Mouse (Mus musculus) neural tube, embryonic 13.5 days (tissue): Measurements from ENCODE around the gene Crispld2. TPM values are rescaled to one million over a fixed set of nuclear protein-coding genes. Genes with fewer than 3 reads are reported as not detected.

Experiments
- ATAC-seq: fragments of 200-750 bp; cut with Nextera tagmentation; 2 replicates; pipeline ENCODE4 v1.8.0; 2017; ENCODE audit warnings: low read depth, mild to moderate bottlenecking, moderate TSS enrichment, moderate library complexity
- H3K27ac ChIP-seq: fragments of 300-500 bp; sonication (generic); replicated peaks from 2 replicates; pipeline ENCODE4 v1.5.1; 2015; ENCODE audit warnings: moderate library complexity, mild to moderate bottlenecking, inconsistent platforms
- H3K27me3 ChIP-seq: fragments of 300-500 bp; sonication (generic); 2 replicates; pipeline ENCODE4 v1.6.1; 2015; ENCODE audit warnings: mild to moderate bottlenecking, inconsistent platforms
- H3K36me3 ChIP-seq: fragments of 300-500 bp; sonication (generic); 2 replicates; pipeline ENCODE4 v1.6.1; 2015; ENCODE audit warnings: mild to moderate bottlenecking, inconsistent platforms
- H3K4me1 ChIP-seq: fragments of 300-500 bp; sonication (generic); replicated peaks from 2 replicates; pipeline ENCODE4 v1.6.1; 2015; ENCODE audit warnings: inconsistent platforms
- H3K4me2 ChIP-seq: fragments of 300-500 bp; sonication (generic); 2 replicates; pipeline ENCODE4 v1.6.1; 2015; ENCODE audit warnings: inconsistent platforms, mild to moderate bottlenecking, moderate library complexity
- H3K4me3 ChIP-seq: fragments of 300-500 bp; sonication (generic); 2 replicates; pipeline ENCODE4 v1.5.1; 2015; ENCODE audit warnings: mild to moderate bottlenecking, inconsistent platforms
- H3K9ac ChIP-seq: fragments of 300-500 bp; sonication (generic); 2 replicates; pipeline ENCODE4 v1.6.1; 2015; ENCODE audit warnings: moderate library complexity, mild to moderate bottlenecking, inconsistent platforms
- H3K9me3 ChIP-seq: fragments of 300-500 bp; sonication (generic); 2 replicates; pipeline ENCODE4 v1.6.1; 2016; ENCODE audit warnings: inconsistent platforms
- WGBS: fragments of 180-500 bp; shearing (Covaris S2); methylation state at CpG from one replicate; pipeline ENCODE4 v1.1.7; 2015; 5-methylcytosine and 5-hydroxymethylcytosine counted together
- polyA plus RNA-seq: library from polyadenylated mRNA; unstranded; fragments of >200 nt; fragmentation: Nextera tagmentation; extraction: Ambion mirVana; gene quantifications from 2 replicates; pipeline ENCODE4 v1.2.1, GENCODE M21; 2015

Crispld2 gene
- polyA plus RNA-seq, 1 experiment from 2014 or later, result 4.3 TPM

DNA sequence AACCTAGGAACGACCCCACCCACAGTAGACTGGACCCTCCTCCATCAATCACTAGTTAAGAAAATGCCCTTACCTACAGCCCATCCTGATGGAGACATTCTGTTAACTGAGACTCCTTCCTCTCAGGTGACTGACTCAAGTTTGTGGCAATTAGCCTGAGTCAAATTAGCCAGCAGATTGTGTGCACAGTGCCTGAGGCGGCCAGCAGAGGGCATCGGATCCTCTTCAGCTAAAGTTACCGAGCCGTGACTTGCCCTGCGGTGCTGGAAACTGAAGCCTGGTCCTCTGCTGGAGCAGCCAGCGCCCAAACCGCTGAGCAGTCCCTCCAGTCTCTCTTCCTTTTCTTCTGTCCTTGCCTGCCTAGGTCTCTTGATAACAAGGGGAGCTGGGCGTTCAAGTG is 24.8 kb upstream of the Crispld2 start:
- Histone ChIP-seq H3K4me1 (0 out of 2 replicates have a peak, but pooled peaks cover 2% of the 10 kb centered on the region), H3K27me3 (no peaks in the 10 kb centered on the region), H3K36me3 (no peaks in the 10 kb centered on the region), H3K9me3 (no peaks in the 10 kb centered on the region), H3K4me2 (no peak overlapping the region), H3K27ac (no peak overlapping the region), H3K4me3 (no peak overlapping the region), H3K9ac (no peak overlapping the region)
- 86% methylated on average over 9 of the region's 9 CpGs for WGBS
- no peak for ATAC-seq

DNA sequence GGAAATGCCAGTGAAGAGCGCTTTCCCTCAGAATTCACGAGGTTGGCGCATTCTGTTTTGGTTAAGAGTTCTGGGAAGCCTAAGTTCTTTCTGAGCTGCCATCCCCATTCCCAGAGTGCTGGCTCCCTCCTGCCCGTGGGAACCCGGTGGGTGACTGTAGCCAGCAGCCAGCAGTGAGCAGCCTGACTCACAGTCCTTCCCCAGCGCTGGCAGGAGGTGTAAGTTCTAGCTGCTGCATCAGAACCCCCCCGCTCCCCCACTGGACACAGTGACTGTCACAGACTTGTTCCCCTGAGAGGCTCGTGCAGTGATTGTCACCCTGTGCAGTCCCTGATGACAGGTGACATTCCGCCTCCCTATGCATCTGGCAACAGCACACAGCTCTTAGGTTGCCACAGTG is 22.1 kb upstream of the Crispld2 start:
- no peaks in the 10 kb centered on the region for H3K27me3 ChIP-seq
- H3K36me3 ChIP-seq, result no peaks in the 10 kb centered on the region
- 83% methylated on average over 9 of the region's 9 CpGs for WGBS
- H3K4me1 ChIP-seq, result 0 out of 2 replicates have a peak, but pooled peaks cover 3% of the 10 kb centered on the region
- no peaks in the 10 kb centered on the region for H3K9me3 ChIP-seq
- H3K27ac ChIP-seq, result no peak overlapping the region
- H3K4me2 ChIP-seq, result no peak overlapping the region
- no peak for ATAC-seq
- no peak overlapping the region for H3K4me3 ChIP-seq
- no peak overlapping the region for H3K9ac ChIP-seq

- no peaks in the 10 kb centered on the region for H3K36me3 ChIP-seq
- H3K27ac ChIP-seq, result no peak overlapping the region
- H3K9me3 ChIP-seq, result no peaks in the 10 kb centered on the region
- ATAC-seq, result no peak
- H3K4me3 ChIP-seq, result no peak overlapping the region
- no peak overlapping the region for H3K4me2 ChIP-seq
- 76% methylated on average over 12 of the region's 12 CpGs for WGBS
- H3K4me1 ChIP-seq, result 0 out of 2 replicates have a peak, but pooled peaks cover 3% of the 10 kb centered on the region
- H3K9ac ChIP-seq, result no peak overlapping the region
- H3K27me3 ChIP-seq, result no peaks in the 10 kb centered on the region
Observed at GRCm38 (mm10) chr8:119972558-119972957, 19.7 kb upstream of the Crispld2 start.

DNA sequence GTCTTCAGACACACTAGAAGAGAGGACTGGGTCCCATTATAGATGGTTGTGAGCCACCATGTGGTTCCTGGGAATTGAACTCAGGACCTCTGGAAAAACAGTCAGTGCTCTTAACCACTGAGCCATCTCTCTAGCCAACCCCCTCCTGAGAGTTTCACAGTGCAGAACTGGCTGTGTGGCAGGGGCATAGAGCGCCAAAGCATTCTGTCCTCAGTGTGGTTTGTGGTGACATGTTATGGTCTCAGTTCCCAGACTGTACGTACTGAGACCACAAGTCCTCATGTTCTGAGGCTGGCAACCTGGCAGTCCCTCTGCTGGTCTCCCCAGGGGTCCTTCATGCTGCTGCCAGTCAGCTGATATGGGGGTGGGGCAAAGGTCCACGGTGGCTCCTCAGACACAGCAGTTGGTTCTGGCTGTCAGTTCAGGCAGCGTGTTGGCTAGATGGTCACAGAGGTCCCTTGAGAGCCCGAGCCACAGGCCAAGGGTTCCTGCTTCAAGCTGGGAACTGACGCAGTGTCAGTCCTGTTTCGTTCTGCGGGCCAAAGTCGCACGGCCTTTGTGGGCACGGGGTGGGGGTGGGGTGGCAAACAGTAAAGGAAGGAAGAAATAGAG is 13.4 kb upstream of the Crispld2 start:
- no peak for ATAC-seq
- Histone ChIP-seq H3K4me3 (no peak overlapping the region), H3K27me3 (no peaks in the 10 kb centered on the region), H3K27ac (no peak overlapping the region), H3K36me3 (no peaks in the 10 kb centered on the region), H3K9me3 (no peaks in the 10 kb centered on the region), H3K4me2 (no peak overlapping the region), H3K4me1 (no peaks in the 10 kb centered on the region), H3K9ac (no peak overlapping the region)
- WGBS, result 66% methylated on average over 11 of the region's 11 CpGs

DNA sequence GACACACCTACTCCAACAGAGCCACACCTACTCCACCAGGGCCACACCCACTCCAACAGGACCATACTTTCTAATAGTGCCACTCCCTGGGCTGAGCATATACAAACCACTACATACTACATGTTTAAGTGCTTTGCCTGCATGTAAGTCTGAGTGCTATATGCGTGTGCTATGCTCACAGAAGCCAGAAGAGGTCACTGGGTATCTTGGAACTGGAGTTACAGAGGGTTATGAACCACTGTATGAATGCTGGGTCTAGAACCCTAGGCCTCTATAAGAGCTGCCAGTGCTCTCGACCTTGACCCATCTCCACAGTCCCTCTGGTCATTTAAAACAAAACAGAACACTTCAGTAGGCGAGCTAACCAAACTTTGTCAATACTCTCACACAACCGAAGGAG is 11.0 kb upstream of the Crispld2 start:
- H3K36me3 ChIP-seq, result no peaks in the 10 kb centered on the region
- H3K4me3 ChIP-seq, result no peak overlapping the region
- ATAC-seq, result no peak
- 66% methylated on average over 4 of the region's 4 CpGs for WGBS
- no peak overlapping the region for H3K27ac ChIP-seq
- H3K9ac ChIP-seq, result no peak overlapping the region
- no peaks in the 10 kb centered on the region for H3K4me1 ChIP-seq
- no peak overlapping the region for H3K4me2 ChIP-seq
- H3K9me3 ChIP-seq, result no peaks in the 10 kb centered on the region
- no peaks in the 10 kb centered on the region for H3K27me3 ChIP-seq

- Histone ChIP-seq H3K36me3 (no peaks in the 10 kb centered on the region), H3K4me2 (no peak overlapping the region), H3K9me3 (no peaks in the 10 kb centered on the region), H3K9ac (no peak overlapping the region), H3K4me3 (no peak overlapping the region), H3K4me1 (no peaks in the 10 kb centered on the region), H3K27me3 (no peaks in the 10 kb centered on the region), H3K27ac (no peak overlapping the region)
- ATAC-seq, result no peak
Observed at GRCm38 (mm10) chr8:119984085-119984484, 8.2 kb upstream of the Crispld2 start.

DNA sequence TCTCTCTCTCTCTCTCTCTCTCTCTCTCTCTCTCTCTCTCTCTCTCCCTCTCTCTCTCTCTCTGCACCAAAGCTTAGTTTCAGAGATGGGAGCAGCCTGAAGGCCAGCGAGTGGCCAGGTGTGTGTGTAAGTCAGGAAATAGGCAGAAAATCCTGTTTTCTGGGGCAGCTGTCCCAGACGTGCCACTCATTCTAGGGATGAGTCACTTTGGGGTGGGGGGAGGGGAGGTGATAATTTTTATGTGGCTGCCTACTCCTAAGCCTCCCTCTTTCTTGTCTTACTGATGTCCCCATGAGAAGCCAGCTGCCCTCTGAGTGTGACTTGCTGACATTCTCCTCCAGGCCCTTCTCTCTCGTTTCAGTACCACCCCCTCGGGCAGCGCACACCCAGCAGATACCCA is 6.1 kb upstream of the Crispld2 start:
- WGBS, result 70% methylated on average over 5 of the region's 5 CpGs
- Histone ChIP-seq H3K9me3 (no peaks in the 10 kb centered on the region), H3K27ac (no peak overlapping the region)

DNA sequence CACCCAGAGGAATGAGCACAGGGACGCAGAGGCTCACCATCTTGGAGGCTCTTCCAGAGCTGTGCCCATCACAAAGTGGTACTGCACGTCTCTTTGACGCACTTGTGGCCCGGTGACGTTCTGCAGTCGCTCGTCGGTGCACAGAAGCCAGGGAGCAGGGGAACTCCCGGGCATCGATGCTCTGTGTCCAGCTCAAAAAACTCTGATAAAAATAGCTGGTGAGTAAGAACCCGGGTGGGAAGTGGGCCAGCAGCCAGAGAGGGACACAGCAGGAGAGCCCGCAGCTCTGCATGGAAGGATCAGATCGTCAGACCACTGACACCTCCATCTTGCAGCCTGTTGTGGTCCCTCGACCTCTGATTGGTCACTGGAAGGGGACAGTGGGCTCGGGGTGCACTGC is 4.2 kb upstream of the Crispld2 start:
- Histone ChIP-seq H3K9ac (no peak overlapping the region), H3K27ac (no peak overlapping the region), H3K9me3 (no peaks in the 10 kb centered on the region), H3K4me1 (peaks cover 13% of the 10 kb centered on the region), H3K27me3 (peaks cover 28% of the 10 kb centered on the region), H3K4me2 (no peak overlapping the region), H3K36me3 (no peaks in the 10 kb centered on the region), H3K4me3 (no peak overlapping the region)
- no peak for ATAC-seq
- 75% methylated on average over 15 of the region's 15 CpGs for WGBS

More for the DNA sequence above, 6.1 kb upstream of the Crispld2 start:
- Histone ChIP-seq H3K9ac (no peak overlapping the region), H3K4me2 (no peak overlapping the region), H3K36me3 (no peaks in the 10 kb centered on the region), H3K27me3 (peaks cover 9% of the 10 kb centered on the region), H3K4me1 (no peaks in the 10 kb centered on the region), H3K4me3 (no peak overlapping the region)
- no peak for ATAC-seq

DNA sequence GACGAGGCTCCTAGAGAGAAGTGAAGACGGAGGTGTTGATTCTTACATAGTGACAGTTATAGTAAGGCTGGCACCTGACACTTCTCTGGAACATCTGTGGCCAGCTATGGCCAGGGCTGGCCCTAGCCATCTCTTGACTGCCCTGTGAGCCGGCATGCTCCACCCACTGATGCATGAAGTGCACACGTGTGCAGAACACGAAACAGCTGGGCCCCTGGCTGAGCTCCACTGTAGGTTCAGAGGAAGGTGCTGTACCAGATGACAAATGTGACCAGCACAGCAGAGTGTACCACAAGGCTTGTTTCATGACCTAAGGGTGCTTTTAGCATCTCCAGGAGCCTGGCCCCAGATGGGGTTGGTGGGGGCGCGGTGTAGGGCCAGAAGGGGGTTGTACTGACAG is 1.9 kb downstream of the Crispld2 start:
- Histone ChIP-seq H3K27ac (no peak overlapping the region), H3K9me3 (no peaks in the 10 kb centered on the region), H3K4me1 (peaks cover 26% of the 10 kb centered on the region), H3K27me3 (peaks cover 39% of the 10 kb centered on the region), H3K9ac (no peak overlapping the region), H3K36me3 (no peaks in the 10 kb centered on the region), H3K4me3 (no peak overlapping the region), H3K4me2 (no peak overlapping the region)
- WGBS, result 70% methylated on average over 7 of the region's 7 CpGs
- ATAC-seq, result no peak

DNA sequence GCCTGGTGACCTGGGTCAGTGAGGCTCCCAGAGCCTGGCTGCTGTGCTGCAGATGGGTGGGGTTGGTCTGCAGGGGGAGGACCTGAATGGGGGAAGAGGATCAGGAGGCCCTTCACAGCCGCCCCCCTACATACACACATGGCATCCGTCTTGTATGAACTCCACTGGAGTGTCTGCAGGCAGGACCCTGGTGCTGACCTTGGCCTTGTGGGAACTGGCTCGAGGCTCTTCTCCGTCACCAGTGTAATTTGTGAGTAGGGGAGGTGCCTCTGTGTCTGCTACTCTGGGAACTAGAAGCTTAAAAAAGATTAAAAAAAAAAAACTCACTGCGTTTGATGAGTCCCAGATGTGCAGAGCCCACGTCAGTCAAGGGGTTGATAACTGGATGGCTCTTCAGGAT is 2.3 kb downstream of the Crispld2 start:
- Histone ChIP-seq H3K27me3 (peaks cover 39% of the 10 kb centered on the region), H3K4me1 (peaks cover 26% of the 10 kb centered on the region), H3K9ac (no peak overlapping the region), H3K36me3 (no peaks in the 10 kb centered on the region), H3K9me3 (no peaks in the 10 kb centered on the region), H3K27ac (no peak overlapping the region), H3K4me2 (no peak overlapping the region), H3K4me3 (no peak overlapping the region)
- no peak for ATAC-seq
- 63% methylated on average over 6 of the region's 6 CpGs for WGBS

DNA sequence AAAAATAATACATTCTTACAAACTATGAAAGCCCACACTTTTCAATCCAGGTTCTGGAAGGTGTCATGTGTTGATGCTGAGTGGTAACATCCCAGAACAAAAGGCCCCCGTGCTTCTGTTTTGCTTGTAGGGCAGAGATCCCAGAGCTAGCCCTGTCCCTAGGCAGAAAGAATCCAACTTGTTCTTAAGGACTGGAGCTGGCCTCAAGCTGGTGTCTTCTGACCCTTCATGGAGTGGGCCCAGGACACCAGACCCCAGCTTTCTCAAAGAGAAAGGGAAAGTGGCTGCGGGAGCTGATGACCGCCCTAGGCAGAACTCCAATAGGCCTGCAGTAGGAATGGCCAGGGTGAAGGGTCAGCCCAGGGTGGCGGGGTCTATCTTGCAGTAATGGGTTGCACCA is 5.0 kb downstream of the Crispld2 start:
- 74% methylated on average over 4 of the region's 4 CpGs for WGBS
- Histone ChIP-seq H3K4me2 (no peak overlapping the region), H3K9ac (no peak overlapping the region), H3K36me3 (no peaks in the 10 kb centered on the region), H3K27ac (no peak overlapping the region), H3K4me3 (no peak overlapping the region), H3K4me1 (peaks cover 25% of the 10 kb centered on the region), H3K27me3 (peaks cover 19% of the 10 kb centered on the region), H3K9me3 (no peaks in the 10 kb centered on the region)
- ATAC-seq, result no peak

DNA sequence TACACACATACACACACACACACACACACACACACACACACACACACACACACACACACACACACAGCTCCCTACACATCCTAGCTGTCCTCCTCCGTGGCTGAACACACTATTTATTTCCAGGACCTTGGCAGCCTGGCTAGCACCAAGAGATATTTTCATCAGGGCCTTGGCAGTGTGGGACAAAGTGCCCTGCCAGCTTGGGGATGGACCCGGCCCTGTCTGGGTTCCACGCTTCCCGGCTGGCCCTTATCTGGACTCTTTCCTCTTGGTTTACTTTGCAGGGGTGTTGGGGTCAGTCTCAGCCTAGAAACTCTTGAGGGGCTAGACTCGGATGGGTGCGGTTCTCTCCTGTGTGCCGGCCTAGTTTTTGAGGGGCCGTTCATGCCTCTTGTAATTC is 8.2 kb downstream of the Crispld2 start:
- ATAC-seq, result no peak
- no peaks in the 10 kb centered on the region for H3K36me3 ChIP-seq
- H3K27me3 ChIP-seq, result no peaks in the 10 kb centered on the region
- no peaks in the 10 kb centered on the region for H3K9me3 ChIP-seq
- no peak overlapping the region for H3K4me3 ChIP-seq
- peaks cover 14% of the 10 kb centered on the region for H3K4me1 ChIP-seq
- H3K4me2 ChIP-seq, result no peak overlapping the region
- no peak overlapping the region for H3K27ac ChIP-seq
- no peak overlapping the region for H3K9ac ChIP-seq
- 74% methylated on average over 8 of the region's 8 CpGs for WGBS

- Histone ChIP-seq H3K27ac (no peak overlapping the region), H3K27me3 (no peaks in the 10 kb centered on the region), H3K9ac (no peak overlapping the region), H3K4me3 (no peak overlapping the region), H3K4me1 (peaks cover 19% of the 10 kb centered on the region), H3K4me2 (no peak overlapping the region), H3K9me3 (no peaks in the 10 kb centered on the region), H3K36me3 (no peaks in the 10 kb centered on the region)
- 57% methylated on average over 7 of the region's 7 CpGs for WGBS
- no peak for ATAC-seq
Observed at GRCm38 (mm10) chr8:120001712-120002111, 9.5 kb downstream of the Crispld2 start.
